Mouse (Mus musculus) stomach, postnatal 0 days (tissue): Measurements from ENCODE around the gene Popdc2.

Source experiments
- CTCF ChIP-seq: IDR thresholded peaks from 2 replicates; pipeline ENCODE4 v1.5.1; 2016; ENCODE audit warnings: antibody characterized with exemption, low read depth, mild to moderate bottlenecking, moderate library complexity
- EP300 ChIP-seq: optimal IDR thresholded peaks from 2 replicates; pipeline ENCODE3; 2016; ENCODE audit warnings: antibody characterized with exemption

DNA sequence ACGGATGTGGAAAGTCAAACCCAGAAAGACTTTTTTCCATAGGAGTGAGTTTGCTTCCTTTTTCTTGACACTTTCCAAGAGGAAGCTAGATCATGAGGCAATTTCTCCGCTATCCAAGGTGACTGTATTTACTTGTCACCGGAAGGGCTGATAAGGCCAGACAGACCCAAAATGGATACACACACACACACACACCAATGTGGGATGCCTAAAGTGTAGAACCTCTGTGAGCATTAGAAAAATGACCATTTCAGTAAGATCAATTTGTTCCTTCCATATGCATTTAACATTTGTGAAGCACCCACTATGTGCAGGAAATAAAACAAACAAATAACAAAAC, 1.2 kb downstream of the Popdc2 start:
- TF ChIP-seq CTCF = no peak
- TF ChIP-seq EP300 = no peak
